Mouse (Mus musculus) heart, adult 2 months (tissue): ENCODE measurements around the gene Rhot2.

ENCODE experiments used
- CTCF ChIP-seq: fragments of 200-600 bp; IDR thresholded peaks from 2 replicates; pipeline ENCODE4 v1.8.1; 2022; ENCODE audit warnings: antibody characterized with exemption, mild to moderate bottlenecking, moderate library complexity
- EP300 ChIP-seq: fragments of 200-500 bp; IDR thresholded peaks from 2 replicates; pipeline ENCODE4 v1.6.1; 2011; ENCODE audit warnings: low read depth, low read length, control low read depth; ENCODE audit not compliant: insufficient read depth
- POLR2A ChIP-seq: fragments of 200-500 bp; IDR thresholded peaks from 2 replicates; pipeline ENCODE4 v1.6.1; 2011; ENCODE audit warnings: mild to moderate bottlenecking, low read depth, low read length, control low read depth; ENCODE audit not compliant: insufficient read depth

DNA sequence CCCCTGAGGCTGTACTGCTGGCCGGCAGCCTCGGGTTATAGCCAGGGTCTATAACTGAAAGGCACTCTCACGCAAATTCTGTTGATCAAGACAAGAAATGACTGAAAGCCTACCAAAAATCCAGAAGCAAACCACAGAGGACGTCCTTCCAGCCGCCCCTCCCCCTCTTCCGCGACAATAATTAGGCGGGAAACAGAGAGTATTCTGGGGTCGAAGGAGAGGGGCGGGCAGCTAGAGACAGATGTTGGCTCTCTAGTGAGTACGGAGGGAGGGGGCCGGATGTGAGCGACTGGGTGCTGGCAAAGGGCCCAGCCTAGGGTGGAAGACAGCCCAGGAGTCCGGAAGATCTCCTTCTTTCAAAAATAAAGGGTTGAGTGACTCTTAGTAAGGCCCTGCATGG, 52.0 kb downstream of the Rhot2 start, which contains the start of gene Fam173a:
- no peak for TF ChIP-seq CTCF
- TF ChIP-seq POLR2A, result peak; percentile 25; the same call in 1 of the 2 replicates
- no peak for TF ChIP-seq EP300
